Mouse (Mus musculus) lung, embryonic 15.5 days (tissue): ENCODE measurements around the gene Ankrd42. TPM values are rescaled to one million over a fixed set of nuclear protein-coding genes. Genes with fewer than 3 reads are reported as not detected.
A peak's percentile ranks its signal among the peaks of the same experiment; 100 is the strongest.

ENCODE experiments used
- ATAC-seq: fragments of 200-750 bp; cut with Nextera tagmentation; 2 replicates; pipeline ENCODE4 v1.8.0; 2017; ENCODE audit warnings: moderate number of reproducible peaks, borderline replicate concordance; ENCODE audit not compliant: low FRiP score, low TSS enrichment; ENCODE audit errors: extremely low read depth
- H3K27ac ChIP-seq: fragments of 300-500 bp; sonication (generic); 2 replicates; pipeline ENCODE4 v1.5.1; 2015; ENCODE audit warnings: moderate library complexity, mild to moderate bottlenecking, inconsistent platforms
- H3K27me3 ChIP-seq: fragments of 300-500 bp; sonication (generic); 2 replicates; pipeline ENCODE4 v1.6.1; 2015; ENCODE audit warnings: inconsistent platforms
- H3K36me3 ChIP-seq: fragments of 300-500 bp; sonication (generic); 2 replicates; pipeline ENCODE4 v1.6.1; 2015; ENCODE audit warnings: inconsistent platforms
- H3K4me1 ChIP-seq: fragments of 300-500 bp; sonication (generic); 2 replicates; pipeline ENCODE4 v1.6.1; 2015; ENCODE audit warnings: inconsistent platforms
- H3K4me2 ChIP-seq: fragments of 300-500 bp; sonication (generic); 2 replicates; pipeline ENCODE4 v1.6.1; 2015; ENCODE audit warnings: inconsistent platforms, mild to moderate bottlenecking, moderate library complexity
- H3K4me3 ChIP-seq: fragments of 300-500 bp; sonication (generic); 2 replicates; pipeline ENCODE4 v1.5.1; 2015; ENCODE audit warnings: mild to moderate bottlenecking, inconsistent platforms
- H3K9ac ChIP-seq: fragments of 300-500 bp; sonication (generic); 2 replicates; pipeline ENCODE4 v1.6.1; 2015; ENCODE audit warnings: inconsistent platforms
- H3K9me3 ChIP-seq: fragments of 300-500 bp; sonication (generic); 2 replicates; pipeline ENCODE4 v1.6.1; 2016; ENCODE audit warnings: inconsistent platforms
- WGBS: fragments of 180-500 bp; shearing (Covaris S2); methylation state at CpG from one replicate; pipeline ENCODE4 v1.1.7; 2015; 5-methylcytosine and 5-hydroxymethylcytosine counted together
- polyA plus RNA-seq: library from polyadenylated mRNA; unstranded; fragments of >200 nt; fragmentation: Nextera tagmentation; extraction: Ambion mirVana; gene quantifications from 2 replicates; pipeline ENCODE4 v1.2.1, GENCODE M21; 2015

Ankrd42 gene
- polyA plus RNA-seq, 1 experiment from 2014 or later = 8.5 TPM

- H3K27me3 ChIP-seq = no peaks in the 10 kb centered on the region
- ATAC-seq = peak; percentile 99
- H3K4me2 ChIP-seq = peak within 1 kb of the TSS; percentile 62
- H3K9ac ChIP-seq = peak within 1 kb of the TSS; percentile 79
- H3K27ac ChIP-seq = peak within 1 kb of the TSS; percentile 98
- peaks cover 6% of the 10 kb centered on the region for H3K36me3 ChIP-seq
- peaks cover 3% of the 10 kb centered on the region; the same call in 1 of the 2 replicates for H3K4me1 ChIP-seq
- H3K4me3 ChIP-seq = peak within 1 kb of the TSS; percentile 90
- no peaks in the 10 kb centered on the region for H3K9me3 ChIP-seq
- WGBS = under 1% methylated on average over 60 of the region's 60 CpGs
These were observed 75.7 kb downstream of the Ankrd42 start, which contains the start of gene Ccdc90b for GRCm38 (mm10) chr7:92560986-92561876. Gene Ccdc90b (plus strand): TSS chr7:92561149.

GRCm38 (mm10) chr7:92558744-92559143 is 78.2 kb downstream of the Ankrd42 start:
- no peak overlapping the region for H3K4me2 ChIP-seq
- no peak for ATAC-seq
- WGBS = 90% methylated on average over 2 of the region's 2 CpGs

GRCm38 (mm10) chr7:92550990-92551392 is 86.0 kb downstream of the Ankrd42 start:
- no peak overlapping the region for H3K27ac ChIP-seq
- no peaks in the 10 kb centered on the region for H3K27me3 ChIP-seq
- no peak overlapping the region for H3K4me3 ChIP-seq
- WGBS = 51% methylated on average over 4 of the region's 4 CpGs
- H3K36me3 ChIP-seq = no peaks in the 10 kb centered on the region
- H3K9ac ChIP-seq = no peak overlapping the region
- no peak for ATAC-seq
- H3K9me3 ChIP-seq = no peaks in the 10 kb centered on the region
- H3K4me2 ChIP-seq = no peak overlapping the region
- H3K4me1 ChIP-seq = no peaks in the 10 kb centered on the region

More at GRCm38 (mm10) chr7:92558744-92559143, 78.2 kb downstream of the Ankrd42 start:
- no peaks in the 10 kb centered on the region for H3K36me3 ChIP-seq
- H3K4me1 ChIP-seq = peaks cover 3% of the 10 kb centered on the region; the same call in 1 of the 2 replicates
- H3K9ac ChIP-seq = no peak overlapping the region
- no peak overlapping the region for H3K4me3 ChIP-seq
- no peaks in the 10 kb centered on the region for H3K9me3 ChIP-seq
- H3K27ac ChIP-seq = no peak overlapping the region
- no peaks in the 10 kb centered on the region for H3K27me3 ChIP-seq

DNA sequence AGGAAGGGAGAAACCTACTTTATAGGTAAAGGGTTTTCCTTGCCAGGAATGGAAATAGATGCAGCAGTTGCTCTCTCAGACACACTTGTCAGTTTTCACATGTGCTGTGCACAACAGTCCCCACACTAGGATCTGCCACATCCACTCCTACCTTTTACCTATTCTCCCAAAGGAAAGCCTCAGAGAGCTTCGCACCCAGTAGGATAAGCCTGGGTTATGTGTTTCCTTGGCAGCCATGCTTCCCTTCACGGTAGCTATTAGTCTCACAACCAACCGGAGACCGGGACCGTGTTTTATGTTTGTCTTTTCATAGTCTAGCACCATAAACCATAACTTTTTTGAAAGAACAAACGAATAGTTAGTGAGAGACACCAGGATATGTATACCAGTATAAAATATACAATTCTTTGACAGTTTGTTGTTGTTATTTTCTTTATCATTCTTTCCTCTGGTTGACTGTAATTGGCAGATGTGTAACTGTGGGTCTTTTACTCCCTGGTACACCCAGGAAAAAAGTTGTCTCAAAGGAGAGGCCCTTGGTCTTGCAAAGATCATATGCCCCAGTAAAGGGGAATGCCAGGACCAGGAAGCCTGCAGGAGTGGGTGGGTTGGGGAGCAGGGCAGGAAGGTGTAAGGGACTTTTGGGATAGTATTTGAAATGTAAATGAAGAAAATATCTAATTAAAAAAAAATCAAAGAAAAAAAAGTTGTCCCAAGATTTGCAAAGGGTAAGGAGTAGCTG is 86.5 kb downstream of the Ankrd42 start:
- ATAC-seq = no peak
- H3K27me3 ChIP-seq = no peaks in the 10 kb centered on the region
- no peaks in the 10 kb centered on the region for H3K4me1 ChIP-seq
- no peak overlapping the region for H3K9ac ChIP-seq
- 80% methylated on average over 6 of the region's 6 CpGs for WGBS
- no peaks in the 10 kb centered on the region for H3K36me3 ChIP-seq
- no peak overlapping the region for H3K27ac ChIP-seq
- no peak overlapping the region for H3K4me2 ChIP-seq
- no peak overlapping the region for H3K4me3 ChIP-seq
- no peaks in the 10 kb centered on the region for H3K9me3 ChIP-seq

DNA sequence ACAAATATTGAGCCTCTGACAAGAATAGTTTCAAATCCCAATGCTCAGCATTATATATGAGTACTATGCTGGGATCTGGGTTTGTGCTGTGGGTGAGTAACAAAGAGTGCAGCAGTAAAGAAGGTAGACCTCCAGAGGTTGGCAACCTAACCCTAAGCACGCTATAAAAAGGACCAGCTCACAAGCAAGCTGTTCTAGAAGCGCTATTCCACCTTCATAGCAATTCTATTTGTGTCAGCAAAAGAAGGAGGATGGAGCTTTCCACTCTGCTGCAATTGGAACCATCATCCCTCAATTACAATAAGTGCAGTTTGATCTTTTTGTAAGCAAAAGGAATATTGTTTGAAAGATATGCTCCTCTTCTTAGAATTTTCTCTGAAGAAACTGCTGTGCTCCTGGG is 90.2 kb downstream of the Ankrd42 start:
- H3K4me3 ChIP-seq = no peak overlapping the region

DNA sequence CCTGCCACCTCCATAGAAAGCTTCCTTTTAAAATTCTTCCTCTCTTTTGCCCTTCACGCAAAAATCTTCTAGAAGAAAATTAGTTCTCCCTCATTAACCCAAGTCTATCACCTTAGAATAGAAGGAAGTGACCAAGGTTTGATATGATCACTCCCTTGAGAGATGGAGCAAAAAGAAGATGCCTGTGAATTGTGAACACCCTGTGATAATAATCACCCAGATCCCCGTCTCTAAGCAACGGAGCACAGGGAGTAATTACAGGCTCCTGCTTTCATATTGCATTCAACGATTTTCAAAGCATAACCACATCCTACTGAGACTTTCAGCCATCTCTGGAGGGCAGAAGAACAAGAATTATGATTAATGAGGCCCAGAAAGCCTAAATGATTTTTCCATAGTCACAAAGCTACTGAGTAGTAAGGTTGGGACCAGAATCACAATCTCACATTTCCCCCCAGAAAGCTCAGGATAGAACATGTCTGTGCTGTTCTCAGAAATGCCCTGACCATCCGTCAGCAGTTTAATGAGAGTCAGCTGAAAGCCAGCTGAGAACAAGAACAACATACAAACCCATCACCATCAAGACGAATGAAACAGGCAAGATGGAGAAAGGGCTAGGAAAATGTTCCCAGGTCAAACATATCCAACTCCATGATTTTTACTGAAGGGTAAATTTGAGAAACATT is 104.4 kb downstream of the Ankrd42 start:
- Histone ChIP-seq H3K27me3 (no peaks in the 10 kb centered on the region), H3K4me1 (no peaks in the 10 kb centered on the region), H3K9me3 (no peaks in the 10 kb centered on the region), H3K4me2 (no peak overlapping the region), H3K36me3 (no peaks in the 10 kb centered on the region), H3K27ac (no peak overlapping the region), H3K9ac (no peak overlapping the region), H3K4me3 (no peak overlapping the region)
- no peak for ATAC-seq
- 63% methylated on average over 6 of the region's 6 CpGs for WGBS

More for the DNA sequence above, 90.2 kb downstream of the Ankrd42 start:
- no peaks in the 10 kb centered on the region for H3K36me3 ChIP-seq
- H3K9me3 ChIP-seq = no peaks in the 10 kb centered on the region
- 72% methylated on average over 2 of the region's 2 CpGs for WGBS
- H3K27me3 ChIP-seq = no peaks in the 10 kb centered on the region
- H3K9ac ChIP-seq = no peak overlapping the region
- no peak overlapping the region for H3K4me2 ChIP-seq
- no peak overlapping the region for H3K27ac ChIP-seq
- ATAC-seq = no peak
- H3K4me1 ChIP-seq = no peaks in the 10 kb centered on the region

Other genes with a start within 250 kb of the Ankrd42 start
- 46.6 and 47.3 TPM in 2 replicates for gene Ccdc90b, start 76.0 kb downstream of the Ankrd42 start, polyA plus RNA-seq
- gene Pcf11, start 32.8 kb upstream of the Ankrd42 start, polyA plus RNA-seq = 18.9 and 22.1 TPM in 2 replicates
- 5.0 and 6.2 TPM in 2 replicates for gene Rab30, start 104.5 kb upstream of the Ankrd42 start, polyA plus RNA-seq
- gene Ddias, start 237.1 kb upstream of the Ankrd42 start, polyA plus RNA-seq = 15.5 and 16.4 TPM in 2 replicates
- gene Prcp, start 237.3 kb upstream of the Ankrd42 start, polyA plus RNA-seq = 43.1 and 43.2 TPM in 2 replicates